Mouse (Mus musculus): Measurements from ENCODE around the gene Grip1. TPM values are rescaled to one million over a fixed set of nuclear protein-coding genes. Genes with fewer than 3 reads are reported as not detected.
"Not testable (repeated sequence)": the region's sequence is repeated elsewhere in the genome, so short reads cannot be mapped to it uniquely, and the experiment has no call there.

Gene Grip1
- polyA plus RNA-seq, 1 experiment from 2014 or later = 3.1 TPM

DNA sequence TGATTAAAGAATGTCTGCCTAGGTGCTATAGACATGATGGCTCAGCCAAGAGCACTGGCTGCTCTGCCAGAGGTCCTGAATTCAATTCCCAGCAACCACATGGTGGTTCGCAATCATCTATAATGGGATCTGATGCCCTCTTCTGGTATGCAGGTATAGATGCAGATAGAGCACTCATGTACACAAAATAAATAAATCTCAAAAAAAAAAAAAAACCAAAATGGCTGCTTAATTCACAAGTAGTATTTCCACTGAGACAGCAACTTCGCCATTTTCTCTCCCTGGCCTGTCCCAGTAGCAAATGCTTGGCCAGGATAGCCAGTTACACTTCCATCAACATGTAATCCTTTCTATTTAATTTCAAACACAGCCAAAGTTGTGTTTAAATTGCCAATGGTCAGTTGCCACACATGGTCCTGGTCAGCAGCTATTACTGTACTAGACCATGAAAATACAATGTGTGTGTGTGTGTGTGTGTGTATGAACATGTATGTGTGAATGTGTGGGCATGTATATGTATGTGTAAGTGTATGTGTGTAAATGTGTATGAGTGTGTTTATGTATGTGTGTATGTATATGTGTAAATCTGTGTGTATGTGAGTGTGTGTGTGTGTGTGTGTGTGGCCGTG lies 658.2 kb downstream of the Grip1 start:
- H3K4me3 ChIP-seq = peak overlapping the region; percentile 61
- H3K4me1 ChIP-seq = peaks cover 3% of the 10 kb centered on the region
- WGBS = 74% methylated on average over 3 of the region's 3 CpGs
- ATAC-seq (ENCODE audit: insufficient number of reproducible peaks, low FRiP score, low TSS enrichment, low read depth) = no peak
- H3K36me3 ChIP-seq = peaks cover 10% of the 10 kb centered on the region
- H3K27ac ChIP-seq = no peak overlapping the region
- peak overlapping the region; percentile 73 for H3K4me2 ChIP-seq
- no peaks in the 10 kb centered on the region for H3K27me3 ChIP-seq
- H3K9me3 ChIP-seq = no peaks in the 10 kb centered on the region
- peak overlapping the region; percentile 58; the same call in 1 of the 2 replicates for H3K9ac ChIP-seq

DNA sequence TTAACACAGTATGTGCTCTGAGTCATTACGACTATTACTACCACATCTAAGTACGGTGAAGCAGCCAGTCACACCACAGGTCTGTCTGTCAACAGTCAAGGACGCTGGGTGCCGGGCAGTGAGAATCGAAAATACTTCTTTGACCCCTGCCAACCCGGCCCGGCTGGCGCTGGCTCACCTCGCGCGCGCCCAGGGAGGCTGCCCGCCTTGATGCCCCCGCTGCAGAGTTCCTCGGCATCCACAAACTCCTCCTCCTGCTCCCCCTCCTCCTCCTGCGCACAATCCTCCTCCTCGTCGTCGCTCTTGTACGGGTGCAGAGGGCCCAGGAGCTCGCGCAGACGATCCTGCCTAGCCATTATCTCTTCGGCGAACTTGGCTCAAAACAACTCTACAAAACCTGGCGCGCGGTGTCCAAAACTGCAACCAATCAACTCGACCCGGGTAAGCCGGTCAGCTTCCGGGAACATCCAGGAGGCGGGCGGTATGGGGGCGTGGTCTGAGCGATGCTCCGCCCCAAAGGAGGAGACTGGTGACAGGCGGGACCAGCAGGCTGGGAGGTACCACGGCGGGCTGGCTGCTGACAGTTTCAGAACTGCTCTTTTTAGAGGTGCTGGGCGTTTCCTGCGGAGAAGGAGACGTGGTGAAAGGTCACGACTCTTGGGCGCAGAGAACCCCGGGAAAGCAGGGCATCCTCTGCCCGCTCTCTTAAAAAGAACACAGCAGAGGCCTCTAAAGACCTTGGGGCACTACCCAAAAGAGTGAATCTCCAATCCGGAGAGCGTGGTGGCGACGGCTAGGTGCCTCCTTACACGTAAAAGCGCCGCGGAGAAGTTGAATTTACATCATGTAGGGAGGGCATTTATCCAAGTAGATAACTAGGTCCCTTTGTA lies 659.1 kb downstream of the Grip1 start, which contains the start of gene Helb:
Helb (minus strand) TSS at position 481 of the 890 bp plus-strand sequence.
- ATAC-seq (ENCODE audit: insufficient number of reproducible peaks, low FRiP score, low TSS enrichment, low read depth) = peak; percentile 97
- Histone ChIP-seq H3K27ac (peak within 1 kb of the TSS; percentile 77), H3K36me3 (peaks cover 3% of the 10 kb centered on the region; the same call in 1 of the 2 replicates), H3K4me1 (peaks cover 3% of the 10 kb centered on the region), H3K4me3 (peak within 1 kb of the TSS; percentile 61), H3K9ac (peak within 1 kb of the TSS; percentile 58), H3K9me3 (no peaks in the 10 kb centered on the region), H3K27me3 (no peaks in the 10 kb centered on the region), H3K4me2 (peak within 1 kb of the TSS; percentile 73)
- whole genome bisulfite sequencing = under 1% methylated on average over 55 of the region's 55 CpGs

DNA sequence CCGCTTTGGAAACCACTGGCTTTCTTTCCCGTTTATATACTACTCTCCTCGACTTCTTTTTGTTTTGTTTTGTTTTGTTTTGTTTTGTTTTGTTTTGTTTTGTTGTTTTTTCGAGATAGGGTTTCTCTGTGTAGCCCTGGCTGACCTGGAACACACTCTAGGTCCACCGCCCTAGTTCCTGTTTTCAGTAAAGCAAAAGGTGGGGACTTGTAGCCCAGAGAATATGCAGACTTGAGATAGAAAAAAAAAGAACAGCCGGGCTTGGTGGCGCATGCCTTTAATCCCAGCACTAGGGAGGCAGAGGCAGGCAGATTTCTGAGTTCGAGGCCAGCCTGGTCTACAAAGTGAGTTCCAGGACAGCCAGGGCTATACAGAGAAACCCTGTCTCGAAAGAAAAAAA lies 659.9 kb downstream of the Grip1 start:
- H3K27ac ChIP-seq; H3K27me3 ChIP-seq; H3K9me3 ChIP-seq; ATAC-seq (ENCODE audit: insufficient number of reproducible peaks, low FRiP score, low TSS enrichment, low read depth); H3K9ac ChIP-seq; H3K36me3 ChIP-seq; H3K4me1 ChIP-seq: not testable (repeated sequence)
- WGBS = 72% methylated on average over 9 of the region's 9 CpGs
- Histone ChIP-seq H3K4me3 (peak overlapping the region; percentile 61), H3K4me2 (peak overlapping the region; percentile 73)

- Histone ChIP-seq H3K27ac (no peak overlapping the region), H3K27me3 (no peaks in the 10 kb centered on the region), H3K4me2 (no peak overlapping the region), H3K9me3 (no peaks in the 10 kb centered on the region), H3K4me1 (peaks cover 3% of the 10 kb centered on the region), H3K4me3 (no peak overlapping the region), H3K36me3 (no peaks in the 10 kb centered on the region), H3K9ac (no peak overlapping the region)
- 75% methylated on average over 6 of the region's 6 CpGs for WGBS
- ATAC-seq (ENCODE audit: insufficient number of reproducible peaks, low FRiP score, low TSS enrichment, low read depth) = no peak
These were observed 660.4 kb downstream of the Grip1 start for GRCm38 (mm10) chr10:120113980-120114379.

DNA sequence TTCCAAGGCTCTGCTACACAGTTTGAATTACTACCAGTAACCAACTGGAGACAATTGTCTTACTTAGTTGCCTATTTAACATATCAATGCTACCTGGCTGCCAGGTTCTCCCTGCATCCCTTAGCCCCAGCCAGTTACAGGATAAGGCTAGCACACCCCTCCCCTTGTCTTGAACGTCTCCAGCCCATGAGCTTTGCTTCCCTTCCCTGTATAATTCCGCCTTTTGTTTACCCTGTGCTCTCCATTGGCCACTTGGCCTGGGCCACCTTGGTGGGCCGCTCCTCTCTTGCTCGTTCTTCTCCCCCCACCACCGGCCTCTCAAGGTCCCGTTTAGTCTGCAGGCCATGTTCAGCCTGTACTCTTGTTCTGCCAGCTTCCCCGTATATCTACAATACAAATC lies 660.9 kb downstream of the Grip1 start:
- ATAC-seq (ENCODE audit: insufficient number of reproducible peaks, low FRiP score, low TSS enrichment, low read depth) = no peak
- H3K4me1 ChIP-seq = peaks cover 3% of the 10 kb centered on the region
- no peaks in the 10 kb centered on the region for H3K36me3 ChIP-seq

DNA sequence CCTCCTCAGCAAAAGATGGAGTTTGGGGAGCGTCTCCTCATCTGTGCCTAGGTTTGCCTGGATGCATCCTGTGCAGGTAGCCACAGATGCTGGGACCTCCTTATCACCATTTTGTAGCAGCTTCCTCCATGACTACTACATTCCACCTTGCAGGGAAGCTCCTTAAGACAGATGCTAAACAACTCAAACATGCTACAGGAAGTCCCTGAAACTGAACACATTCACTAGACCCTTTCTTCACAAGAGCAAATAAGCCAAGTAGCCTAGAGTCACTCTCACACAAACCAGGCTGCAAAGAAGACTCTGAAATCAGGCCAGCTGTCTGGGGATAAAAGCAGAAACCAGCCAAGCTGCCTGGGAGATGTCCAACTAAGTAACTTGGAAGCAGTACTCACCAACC lies 661.6 kb downstream of the Grip1 start:
- no peaks in the 10 kb centered on the region for H3K27me3 ChIP-seq
- no peaks in the 10 kb centered on the region for H3K9me3 ChIP-seq
- no peak overlapping the region for H3K27ac ChIP-seq
- WGBS = 96% methylated on average over 1 of the region's 1 CpGs
- no peak overlapping the region for H3K9ac ChIP-seq
- no peak overlapping the region for H3K4me2 ChIP-seq
- H3K4me1 ChIP-seq = peaks cover 3% of the 10 kb centered on the region
- no peaks in the 10 kb centered on the region for H3K36me3 ChIP-seq
- no peak overlapping the region for H3K4me3 ChIP-seq
- ATAC-seq (ENCODE audit: insufficient number of reproducible peaks, low FRiP score, low TSS enrichment, low read depth) = no peak

More for the DNA sequence above, 660.9 kb downstream of the Grip1 start:
- Histone ChIP-seq H3K4me2 (no peak overlapping the region), H3K27ac (no peak overlapping the region), H3K4me3 (no peak overlapping the region), H3K9ac (no peak overlapping the region), H3K27me3 (no peaks in the 10 kb centered on the region), H3K9me3 (no peaks in the 10 kb centered on the region)
- 49% methylated on average over 7 of the region's 7 CpGs for whole genome bisulfite sequencing

- no peak overlapping the region for H3K27ac ChIP-seq
- H3K4me2 ChIP-seq = no peak overlapping the region
- no peak overlapping the region for H3K9ac ChIP-seq
- WGBS = 87% methylated on average over 3 of the region's 3 CpGs
- no peaks in the 10 kb centered on the region for H3K36me3 ChIP-seq
- no peaks in the 10 kb centered on the region for H3K27me3 ChIP-seq
- no peaks in the 10 kb centered on the region for H3K4me1 ChIP-seq
- H3K9me3 ChIP-seq = no peaks in the 10 kb centered on the region
- no peak for ATAC-seq (ENCODE audit: insufficient number of reproducible peaks, low FRiP score, low TSS enrichment, low read depth)
- H3K4me3 ChIP-seq = no peak overlapping the region
These were observed 670.1 kb downstream of the Grip1 start for GRCm38 (mm10) chr10:120123721-120124120.

DNA sequence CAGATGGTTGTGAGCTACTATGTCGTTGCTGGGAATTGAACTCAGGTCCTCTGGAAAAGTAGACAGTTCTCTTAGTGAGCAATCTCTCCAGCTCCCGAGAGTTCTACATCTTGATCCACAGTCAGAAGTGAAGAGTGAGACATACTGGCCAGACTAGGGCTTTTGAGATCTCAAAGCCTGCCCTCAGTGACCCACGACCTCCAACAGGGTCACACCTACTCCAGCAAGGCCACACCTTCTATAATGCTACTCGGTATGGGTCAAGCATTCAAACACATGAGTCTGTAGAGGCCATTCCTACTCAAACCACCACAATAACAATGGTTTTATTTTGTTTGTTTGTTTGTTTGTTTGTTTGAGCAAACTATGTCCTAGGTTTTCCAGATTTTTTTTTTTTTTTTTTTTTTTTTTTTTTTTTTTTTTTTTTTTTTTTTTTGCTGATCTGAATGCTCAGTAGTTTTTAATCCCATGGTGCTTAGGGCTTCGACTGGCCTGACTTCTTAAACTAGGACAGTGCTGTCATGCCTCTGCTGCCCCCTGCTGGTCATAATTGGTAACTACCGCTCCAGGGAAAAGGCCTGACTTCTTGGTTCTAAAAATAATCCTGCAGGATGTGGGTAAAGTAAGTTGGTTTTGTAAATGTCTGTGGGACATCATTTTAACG lies 671.3 kb downstream of the Grip1 start:
- Histone ChIP-seq H3K4me1 (no peaks in the 10 kb centered on the region), H3K4me2 (no peak overlapping the region), H3K9me3 (no peaks in the 10 kb centered on the region), H3K4me3 (no peak overlapping the region), H3K27ac (no peak overlapping the region), H3K9ac (no peak overlapping the region), H3K36me3 (no peaks in the 10 kb centered on the region), H3K27me3 (no peaks in the 10 kb centered on the region)
- ATAC-seq (ENCODE audit: insufficient number of reproducible peaks, low FRiP score, low TSS enrichment, low read depth) = no peak
- WGBS = 48% methylated on average over 7 of the region's 7 CpGs

DNA sequence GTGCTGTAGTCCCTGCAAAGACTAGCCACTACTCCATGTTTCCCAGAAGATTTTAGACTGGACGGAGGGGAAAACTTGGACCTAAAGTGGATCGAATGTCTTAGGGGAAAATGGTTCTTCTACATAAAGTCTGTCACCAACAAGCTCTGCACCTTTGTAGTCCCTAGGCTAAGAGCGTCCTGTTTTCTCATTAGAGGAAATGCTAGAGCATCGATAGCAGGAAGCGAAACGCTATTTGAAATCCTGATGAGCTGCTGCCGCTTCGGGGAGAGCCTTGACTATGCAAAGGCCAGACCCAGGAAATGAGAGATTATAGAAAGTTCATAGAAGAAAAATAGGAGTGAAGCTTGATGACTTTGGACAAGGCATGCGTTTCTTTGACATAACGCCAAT lies 671.8 kb downstream of the Grip1 start:
- Histone ChIP-seq H3K9me3 (no peaks in the 10 kb centered on the region), H3K4me3 (no peak overlapping the region), H3K4me2 (no peak overlapping the region), H3K4me1 (no peaks in the 10 kb centered on the region), H3K9ac (no peak overlapping the region), H3K36me3 (no peaks in the 10 kb centered on the region), H3K27me3 (no peaks in the 10 kb centered on the region), H3K27ac (no peak overlapping the region)
- no peak for ATAC-seq (ENCODE audit: insufficient number of reproducible peaks, low FRiP score, low TSS enrichment, low read depth)
- 69% methylated on average over 10 of the region's 10 CpGs for WGBS

- Histone ChIP-seq H3K4me2 (0 out of 2 replicates have a peak overlapping the region, but pooled peaks have one; percentile 6), H3K9me3 (no peaks in the 10 kb centered on the region), H3K9ac (no peak overlapping the region), H3K27me3 (no peaks in the 10 kb centered on the region), H3K4me3 (no peak overlapping the region), H3K36me3 (no peaks in the 10 kb centered on the region), H3K4me1 (peaks cover 3% of the 10 kb centered on the region; the same call in 1 of the 2 replicates), H3K27ac (no peak overlapping the region)
- no peak for ATAC-seq (ENCODE audit: insufficient number of reproducible peaks, low FRiP score, low TSS enrichment, low read depth)
- WGBS = 30% methylated on average over 13 of the region's 13 CpGs
These were observed 675.1 kb downstream of the Grip1 start for GRCm38 (mm10) chr10:120128601-120129277.

DNA sequence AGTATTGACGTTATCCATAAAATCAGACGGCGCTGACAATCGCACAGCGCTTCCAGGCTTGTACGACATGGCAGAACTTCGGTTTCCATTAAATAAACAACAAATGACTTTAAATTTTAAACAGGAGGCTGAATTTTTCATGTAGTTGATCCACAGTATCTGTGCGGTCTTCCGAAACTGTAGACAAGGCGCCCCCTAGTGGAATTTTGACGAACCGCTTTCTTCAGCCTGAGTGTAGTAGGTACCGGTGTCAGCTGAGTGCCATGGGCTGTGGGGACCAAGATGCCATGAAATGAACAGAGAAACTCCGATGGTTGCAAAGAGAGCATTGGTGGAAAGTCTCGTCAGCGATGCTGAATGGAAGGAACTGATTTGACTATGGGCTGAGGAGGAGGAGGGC lies 677.0 kb downstream of the Grip1 start:
- no peak overlapping the region for H3K9ac ChIP-seq
- no peak overlapping the region for H3K4me3 ChIP-seq
- peaks cover 8% of the 10 kb centered on the region; the same call in 1 of the 2 replicates for H3K4me1 ChIP-seq
- 67% methylated on average over 16 of the region's 16 CpGs for WGBS
- no peaks in the 10 kb centered on the region for H3K27me3 ChIP-seq
- H3K36me3 ChIP-seq = no peaks in the 10 kb centered on the region
- no peak overlapping the region for H3K27ac ChIP-seq
- no peak for ATAC-seq (ENCODE audit: insufficient number of reproducible peaks, low FRiP score, low TSS enrichment, low read depth)
- no peak overlapping the region for H3K4me2 ChIP-seq
- no peaks in the 10 kb centered on the region for H3K9me3 ChIP-seq
